Mouse (Mus musculus) E14TG2a.4 (cell line): ENCODE data around the gene Nlrp6.

Experiments used
- CTCF ChIP-seq: conservative IDR thresholded peaks from 2 replicates; pipeline ENCODE4 v1.5.1; 2014; ENCODE audit warnings: low read length
- NANOG ChIP-seq: IDR thresholded peaks from 2 replicates; pipeline ENCODE4 v1.6.1; 2014; ENCODE audit warnings: borderline replicate concordance, low read length, mixed read lengths

- TF ChIP-seq CTCF, result no peak
- no peak for TF ChIP-seq NANOG
Observed at GRCm38 (mm10) chr7:140880865-140881515, 39.7 kb upstream of the Nlrp6 start.
